ENCODE assay signal across 11 mouse cellular contexts in the genomic region with DNA sequence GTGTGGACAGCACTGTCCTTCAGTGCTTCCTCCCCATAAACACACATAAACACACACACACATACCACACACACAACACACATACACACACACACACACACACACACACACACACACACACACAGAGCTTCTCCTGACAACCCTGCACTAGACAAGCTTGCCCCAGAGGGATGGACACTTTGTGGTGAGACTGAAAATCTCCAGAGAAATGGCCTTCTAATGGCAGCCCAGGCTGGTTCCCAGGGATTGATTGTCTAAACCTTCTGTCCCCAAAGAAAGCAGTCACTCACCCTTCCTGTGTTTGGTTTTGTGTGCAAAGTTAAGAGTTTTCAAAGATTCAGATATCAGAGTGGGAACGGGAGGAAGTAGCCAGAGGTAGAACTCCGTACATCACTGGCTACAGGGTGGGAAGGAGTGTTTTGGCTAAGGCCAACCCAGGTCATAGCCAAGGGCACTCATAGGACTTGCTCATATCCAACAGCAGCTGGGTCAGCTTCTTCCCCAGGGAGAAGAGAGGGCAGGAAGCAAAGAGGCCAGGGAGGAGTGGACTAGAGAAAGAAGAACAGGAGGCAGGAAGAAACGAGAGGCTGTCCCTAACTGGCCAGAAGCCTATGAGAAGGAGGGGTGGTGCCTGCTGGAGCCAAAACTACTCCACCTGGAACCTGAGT.
A peak's percentile ranks its signal among the peaks of the same experiment; 100 is the strongest.
DNase-seq lines count a peak whose midpoint lies in the region; ATAC-seq and TF ChIP-seq lines count a peak whose summit lies in the region.
"Had no signal": no experiment of that assay in that cellular context is flagged by ENCODE, and none has a peak within 500 bp of the region (broad histone marks: within the 10 kb centered on the region; RNA-seq: fewer than 3 reads in every experiment).

No protein-coding gene starts in this region.

- WGBS in intestine, embryonic 15.5 days = 60% methylated on average over 3 of the region's 3 CpGs
- 52% methylated on average over 3 of the region's 3 CpGs for WGBS in intestine, postnatal 0 days
- 43% methylated on average over 3 of the region's 3 CpGs for WGBS in kidney, postnatal 0 days

- H3K4me3 ChIP-seq in intestine, embryonic 15.5 days (replicated peaks) = no peak overlapping the region
- H3K4me3 ChIP-seq in intestine, postnatal 0 days (ENCODE audit: low read depth, low read length) = no peak overlapping the region
- no peak overlapping the region for H3K4me3 ChIP-seq in brown adipose tissue, adult 24 weeks (ENCODE audit: insufficient read depth, low read depth, low read length)
- no peak overlapping the region for H3K4me3 ChIP-seq in kidney, postnatal 0 days (replicated peaks; ENCODE audit: low read depth, low read length)
- H3K4me3 ChIP-seq: erythroblast, embryonic 14.5 days; limb, embryonic 13.5 days; midbrain, embryonic 12.5 days had no signal

- H3K4me1 ChIP-seq in intestine, embryonic 15.5 days (replicated peaks) = peaks cover 10% of the 10 kb centered on the region; the same call in 1 of the 2 replicates
- no peaks in the 10 kb centered on the region for H3K4me1 ChIP-seq in intestine, postnatal 0 days (replicated peaks; ENCODE audit: control insufficient read depth, insufficient read depth, low read length)
- peaks cover 38% of the 10 kb centered on the region for H3K4me1 ChIP-seq in brown adipose tissue, adult 24 weeks (ENCODE audit: control insufficient read depth, insufficient read depth, insufficient read length, low read length)
- peaks cover 11% of the 10 kb centered on the region for H3K4me1 ChIP-seq in kidney, postnatal 0 days (replicated peaks; ENCODE audit: insufficient read depth, low read length)

- TF ChIP-seq CTCF in intestine, postnatal 0 days (IDR thresholded peaks at IDR 0.05; ENCODE audit: low read depth) = no peak
- no peak for TF ChIP-seq CTCF in kidney, postnatal 0 days (IDR thresholded peaks at IDR 0.05; ENCODE audit: low read depth)

- H3K27me3 ChIP-seq in intestine, embryonic 15.5 days (replicated peaks) = no peaks in the 10 kb centered on the region
- no peaks in the 10 kb centered on the region for H3K27me3 ChIP-seq in intestine, postnatal 0 days (replicated peaks; ENCODE audit: control insufficient read depth, insufficient read depth, low read length)
- no peaks in the 10 kb centered on the region for H3K27me3 ChIP-seq in kidney, postnatal 0 days (ENCODE audit: insufficient read depth, low read length)
- H3K27me3 ChIP-seq: limb, embryonic 13.5 days; midbrain, embryonic 12.5 days had no signal

- H3K9me3 ChIP-seq in intestine, embryonic 15.5 days = no peaks in the 10 kb centered on the region
- H3K9me3 ChIP-seq in intestine, postnatal 0 days (ENCODE audit: control insufficient read depth) = no peaks in the 10 kb centered on the region
- H3K9me3 ChIP-seq in kidney, postnatal 0 days (replicated peaks; ENCODE audit: low read length) = no peaks in the 10 kb centered on the region
- H3K9me3 ChIP-seq: limb, embryonic 13.5 days; midbrain, embryonic 12.5 days had no signal

- H3K27ac ChIP-seq in intestine, embryonic 15.5 days = 0 out of 2 replicates have a peak overlapping the region, but pooled peaks have one; percentile 27
- no peak overlapping the region for H3K27ac ChIP-seq in intestine, postnatal 0 days (ENCODE audit: low read depth, low read length)
- peak overlapping the region; percentile 86 for H3K27ac ChIP-seq in brown adipose tissue, adult 24 weeks (replicated peaks; ENCODE audit: low read depth, low read length)
- peak overlapping the region; percentile 62 for H3K27ac ChIP-seq in kidney, postnatal 0 days
- H3K27ac ChIP-seq: midbrain, embryonic 12.5 days had no signal

- no peak overlapping the region for H3K9ac ChIP-seq in intestine, embryonic 15.5 days
- H3K9ac ChIP-seq in intestine, postnatal 0 days (ENCODE audit: low read depth, low read length) = no peak overlapping the region
- no peak overlapping the region for H3K9ac ChIP-seq in kidney, postnatal 0 days (ENCODE audit: low read depth, low read length)
- H3K9ac ChIP-seq: limb, embryonic 13.5 days; midbrain, embryonic 12.5 days had no signal

- ATAC-seq in intestine, embryonic 15.5 days = no peak; the same call in 1 of the 2 replicates
- ATAC-seq in intestine, postnatal 0 days = no peak
- no peak for ATAC-seq in kidney, postnatal 0 days (replicated peaks; ENCODE audit: low FRiP score, low read depth)

- H3K4me2 ChIP-seq in intestine, embryonic 15.5 days (replicated peaks) = no peak overlapping the region
- H3K4me2 ChIP-seq in intestine, postnatal 0 days (replicated peaks; ENCODE audit: low read depth) = no peak overlapping the region
- H3K4me2 ChIP-seq in kidney, postnatal 0 days (ENCODE audit: low read length) = no peak overlapping the region
- H3K4me2 ChIP-seq: limb, embryonic 13.5 days; midbrain, embryonic 12.5 days had no signal

- DNase-seq in heart, adult 9 months (ENCODE audit: low spot score in 2 of 2) = peak; percentile 65 to 81
- peak; percentile 40 for DNase-seq in kidney, postnatal 0 days (ENCODE audit: low spot score)
- no peak for DNase-seq in frontal cortex, postnatal 25 days (ENCODE audit: low spot score in 2 of 2)
- no peak for DNase-seq in urinary bladder, postnatal 25 days (ENCODE audit: low spot score)
- DNase-seq: thymus, postnatal 14 days had no signal

- no peaks in the 10 kb centered on the region for H3K36me3 ChIP-seq in intestine, embryonic 15.5 days
- 0 out of 2 replicates have a peak, but pooled peaks cover 3% of the 10 kb centered on the region for H3K36me3 ChIP-seq in intestine, postnatal 0 days (ENCODE audit: control insufficient read depth, insufficient read depth)
- 0 out of 2 replicates have a peak, but pooled peaks cover 3% of the 10 kb centered on the region for H3K36me3 ChIP-seq in kidney, postnatal 0 days (ENCODE audit: insufficient read depth, low read length)
- H3K36me3 ChIP-seq: midbrain, embryonic 12.5 days had no signal

Comparison
In these comparisons a context has a peak if more than half of its experiments do, and no peak if none do; other contexts are left out.
1. DNase-seq: peak in heart, adult 9 months (2 of 2) and kidney, postnatal 0 days (single experiment); none in frontal cortex, postnatal 25 days (0 of 2) and urinary bladder, postnatal 25 days (single experiment).